Mouse (Mus musculus) cerebellum, adult 2 months (tissue): ENCODE measurements around the gene Tex36.

Source experiments
- CTCF ChIP-seq: fragments of 200-500 bp; IDR thresholded peaks from 2 replicates; pipeline ENCODE4 v1.5.1; 2011; ENCODE audit warnings: low read depth, mild to moderate bottlenecking, control low read depth, low read length, moderate library complexity, borderline replicate concordance; ENCODE audit not compliant: insufficient read depth
- POLR2A ChIP-seq: fragments of 200-500 bp; IDR thresholded peaks from 2 replicates; pipeline ENCODE4 v1.6.1; 2011; ENCODE audit warnings: low read length, control low read depth, borderline replicate concordance; ENCODE audit not compliant: insufficient read depth

DNA sequence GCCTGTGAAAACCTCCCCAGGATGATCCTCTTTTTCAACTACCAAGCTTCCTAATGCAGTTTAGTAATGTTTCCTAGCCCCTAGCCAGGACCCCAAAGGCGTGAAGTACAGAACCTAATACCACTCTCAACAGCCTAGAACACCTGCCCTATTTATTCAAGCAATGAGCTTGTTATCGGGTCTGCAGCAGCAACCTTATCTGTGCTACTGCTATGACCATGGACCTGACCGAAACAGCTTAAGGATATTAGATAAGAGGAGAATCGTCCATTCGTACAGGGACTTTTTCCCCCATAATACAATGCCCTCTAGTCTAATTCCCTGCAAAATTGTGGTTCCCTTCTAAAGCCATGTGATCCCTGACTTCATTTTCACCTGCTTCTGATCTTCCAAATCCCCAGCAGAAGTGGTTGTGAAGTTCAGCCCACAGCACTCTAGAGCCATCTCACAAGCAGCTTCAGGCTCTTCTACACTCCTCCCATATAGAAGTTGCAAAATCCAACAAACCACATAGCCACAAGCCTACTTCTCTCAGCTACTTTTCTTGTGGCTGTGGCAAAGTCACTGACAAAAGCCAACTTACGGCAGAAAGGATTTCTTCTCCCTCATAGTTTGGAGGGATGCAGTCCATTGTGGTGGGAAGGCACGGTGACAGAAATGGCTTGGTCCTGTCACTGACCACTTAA, 49.5 kb downstream of the Tex36 start:
- TF ChIP-seq POLR2A (no peak), CTCF (no peak)
